Mouse (Mus musculus) brown adipose tissue, adult 24 weeks (tissue): Measurements from ENCODE around the gene Ikzf3. TPM values are rescaled to one million over a fixed set of nuclear protein-coding genes. Genes with fewer than 3 reads are reported as not detected.

Experiments
- H3K27ac ChIP-seq: fragments of 200-500 bp; replicated peaks from 2 replicates; pipeline ENCODE4 v1.5.1; 2012; ENCODE audit warnings: low read depth, mild to moderate bottlenecking, low read length
- H3K4me1 ChIP-seq: fragments of 200-500 bp; 2 replicates; pipeline ENCODE4 v1.6.1; 2012; ENCODE audit warnings: low read length, mixed read lengths; ENCODE audit not compliant: control insufficient read depth, insufficient read depth, insufficient read length
- H3K4me3 ChIP-seq: fragments of 200-500 bp; 2 replicates; pipeline ENCODE4 v1.5.1; 2012; ENCODE audit warnings: low read depth, mild to moderate bottlenecking, low read length, moderate library complexity; ENCODE audit not compliant: insufficient read depth
- polyA plus RNA-seq: library from polyadenylated mRNA; stranded (reverse); fragments of >200 nt; gene quantifications from 2 replicates; pipeline ENCODE4 v1.2.4, GENCODE M21; 2012; ENCODE audit not compliant: missing spikeins, insufficient read depth, insufficient read length

Gene Ikzf3
- polyA plus RNA-seq, 1 experiment = not detected

DNA sequence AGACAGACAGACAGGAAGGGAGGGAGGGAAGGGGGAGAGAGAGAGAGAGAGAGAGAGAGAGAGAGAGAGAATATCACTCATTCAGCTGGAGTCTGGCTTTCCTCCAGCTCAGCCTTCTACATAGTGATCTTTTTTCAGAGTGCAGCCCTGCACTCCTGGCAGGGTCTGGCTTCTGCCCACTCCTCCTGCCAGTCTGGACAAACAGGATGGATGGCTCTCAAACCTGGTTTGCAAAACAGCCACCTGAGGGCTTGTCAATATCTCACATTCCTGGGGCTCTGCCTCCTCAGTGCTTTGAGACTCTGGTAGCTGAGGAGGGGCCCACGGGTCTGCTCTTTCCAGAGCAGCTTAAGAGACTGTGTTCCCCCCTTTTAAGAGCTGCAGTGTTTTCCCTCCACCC is 100.6 kb downstream of the Ikzf3 start:
- H3K4me3 ChIP-seq = no peak overlapping the region
- no peak overlapping the region for H3K27ac ChIP-seq
- 0 out of 2 replicates have a peak, but pooled peaks cover 2% of the 10 kb centered on the region for H3K4me1 ChIP-seq

DNA sequence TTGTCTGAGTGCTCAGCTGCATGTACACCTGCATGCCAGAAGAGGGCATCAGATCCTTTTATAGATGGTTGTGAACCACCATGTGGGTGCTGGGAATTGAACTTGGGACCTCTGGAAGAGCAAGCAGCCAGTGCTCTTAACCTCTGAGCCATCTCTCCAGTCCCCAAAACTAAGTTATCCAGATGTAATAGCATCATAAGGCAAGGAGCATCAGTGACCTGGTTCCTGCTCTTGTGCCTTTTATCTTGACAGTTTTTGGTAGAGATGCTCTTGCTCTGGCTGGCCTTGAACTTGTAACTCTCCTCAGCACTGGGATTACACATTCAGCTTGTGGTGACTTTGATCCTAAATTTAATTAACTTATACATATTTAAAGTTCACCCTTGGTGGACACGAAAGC is 102.1 kb downstream of the Ikzf3 start:
- Histone ChIP-seq H3K4me3 (no peak overlapping the region), H3K27ac (no peak overlapping the region), H3K4me1 (0 out of 2 replicates have a peak, but pooled peaks cover 2% of the 10 kb centered on the region)

DNA sequence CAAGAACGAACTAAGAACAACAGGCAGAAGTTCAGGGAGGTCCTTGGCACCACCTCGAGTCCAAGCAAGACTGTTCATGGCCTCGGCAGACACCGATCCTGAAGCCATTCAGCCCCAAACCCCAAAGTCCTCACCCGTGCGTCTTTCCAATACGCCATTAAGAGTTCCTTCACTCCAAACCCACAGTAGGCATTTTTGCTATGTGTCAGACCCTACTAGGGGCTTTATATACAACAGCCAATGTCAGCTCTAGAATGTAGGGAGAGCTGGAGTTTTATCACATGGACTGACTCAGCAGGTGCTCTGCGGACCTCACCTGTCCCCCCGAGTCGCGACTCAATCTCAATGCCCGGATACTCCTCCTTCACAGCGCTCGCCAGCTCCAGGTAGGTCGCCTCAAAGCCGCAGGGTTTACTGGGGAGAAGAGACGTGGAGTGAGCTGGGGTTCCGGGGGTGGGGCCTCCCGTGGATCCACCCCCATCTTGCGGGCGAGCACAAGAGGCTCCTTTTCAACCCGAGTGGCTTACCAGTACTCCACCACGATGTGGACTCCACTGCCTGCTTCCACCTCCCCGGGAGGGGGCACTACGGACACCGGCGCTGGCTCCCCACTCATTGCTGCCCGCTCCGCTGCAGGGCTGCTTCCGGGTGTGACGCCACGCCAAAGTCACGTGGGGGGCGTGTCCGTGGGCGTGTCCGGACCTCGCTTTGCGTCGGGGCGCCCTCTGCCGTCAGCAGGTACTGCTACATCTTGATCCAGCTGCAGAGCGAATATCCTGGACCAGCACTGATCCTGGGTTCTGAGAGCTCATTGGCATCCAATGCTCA is 107.3 kb downstream of the Ikzf3 start, which contains the start of gene Mien1:
Gene Mien1 (minus strand): TSS at position 661 of the 828 bp plus-strand sequence.
- peaks cover 4% of the 10 kb centered on the region; the same call in 1 of the 2 replicates for H3K4me1 ChIP-seq

DNA sequence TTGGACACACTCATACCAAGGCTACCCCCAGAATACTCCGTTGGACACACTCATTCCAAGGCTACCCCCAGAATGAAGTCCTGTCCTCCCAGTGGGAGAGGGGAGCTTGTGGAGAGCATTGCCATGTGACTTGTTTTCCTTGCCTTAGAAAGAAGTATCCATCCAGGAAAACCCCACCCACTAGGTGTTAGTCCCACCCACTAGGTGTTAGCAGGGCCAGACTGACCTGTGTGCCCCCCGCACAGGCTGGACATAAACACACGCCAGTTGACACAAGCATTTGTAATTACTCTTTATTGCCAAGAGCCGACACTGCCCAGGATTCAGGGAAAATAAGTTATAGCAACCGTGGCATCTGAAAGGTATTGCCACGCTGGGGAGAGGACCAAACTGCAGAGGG is 108.4 kb downstream of the Ikzf3 start:
- H3K4me1 ChIP-seq = peaks cover 4% of the 10 kb centered on the region; the same call in 1 of the 2 replicates
- H3K27ac ChIP-seq = no peak overlapping the region
- H3K4me3 ChIP-seq = no peak overlapping the region; the same call in 1 of the 2 replicates

More for the DNA sequence above, 107.3 kb downstream of the Ikzf3 start, which contains the start of gene Mien1:
- Histone ChIP-seq H3K27ac (0 out of 2 replicates have a peak within 1 kb of the TSS, but pooled peaks have one; percentile 36), H3K4me3 (peak within 1 kb of the TSS; percentile 81)

DNA sequence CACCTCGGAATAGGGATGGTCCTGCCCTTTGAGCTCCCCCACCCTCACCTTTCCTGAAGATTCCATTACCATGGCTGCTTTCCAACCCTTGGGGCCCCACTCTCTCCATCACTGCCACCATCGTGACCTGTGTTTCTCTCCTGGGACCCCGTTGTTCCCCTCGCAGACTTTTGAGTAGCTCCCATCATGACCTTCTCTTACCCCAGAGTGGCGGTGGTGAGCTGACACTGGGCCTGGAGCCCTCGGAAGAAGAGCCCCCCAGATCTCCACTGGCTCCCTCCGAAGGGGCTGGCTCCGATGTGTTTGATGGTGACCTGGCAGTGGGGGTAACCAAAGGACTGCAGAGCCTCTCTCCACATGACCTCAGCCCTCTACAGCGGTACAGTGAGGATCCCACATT is 110.1 kb downstream of the Ikzf3 start:
- no peak overlapping the region for H3K4me3 ChIP-seq
- H3K27ac ChIP-seq = no peak overlapping the region
- H3K4me1 ChIP-seq = peaks cover 4% of the 10 kb centered on the region; the same call in 1 of the 2 replicates

DNA sequence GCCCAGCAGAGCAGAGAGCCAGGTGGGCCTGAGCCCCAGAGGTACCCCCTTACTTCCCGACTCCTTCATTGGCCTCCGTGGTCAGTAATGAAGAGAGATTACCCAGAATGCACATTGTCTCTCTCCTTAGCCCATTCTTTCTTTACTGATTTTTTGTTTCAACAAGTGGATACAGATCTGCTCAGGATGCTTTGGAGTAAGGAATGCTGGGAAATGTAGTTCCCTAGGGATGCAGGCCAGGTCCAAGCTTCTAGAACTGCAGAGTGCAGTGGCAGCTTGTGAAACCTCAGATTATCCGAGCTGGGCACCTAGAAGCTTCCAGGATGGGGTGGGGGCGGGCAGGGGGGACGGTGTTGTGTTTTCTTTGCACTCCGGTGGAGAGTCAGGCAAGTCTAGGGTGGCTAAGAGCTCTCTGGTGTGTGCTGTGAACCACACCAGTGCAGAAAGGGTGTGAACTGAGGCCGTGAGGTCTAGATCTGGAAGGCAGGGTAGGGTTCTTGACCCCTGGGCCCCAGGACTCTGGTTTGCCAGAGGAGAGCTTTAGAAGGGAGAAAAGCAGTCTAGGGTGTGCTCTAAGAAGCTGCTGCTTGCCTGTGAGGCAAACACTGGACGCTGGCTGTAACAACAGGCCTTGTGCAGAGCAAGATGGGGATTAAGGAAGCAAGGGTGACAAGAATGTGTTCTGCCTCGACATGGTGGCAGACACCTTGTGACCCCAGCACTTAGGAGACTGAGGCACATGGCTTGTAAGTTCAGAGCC is 113.9 kb downstream of the Ikzf3 start:
- Histone ChIP-seq H3K4me3 (no peak overlapping the region), H3K4me1 (no peaks in the 10 kb centered on the region), H3K27ac (no peak overlapping the region)

DNA sequence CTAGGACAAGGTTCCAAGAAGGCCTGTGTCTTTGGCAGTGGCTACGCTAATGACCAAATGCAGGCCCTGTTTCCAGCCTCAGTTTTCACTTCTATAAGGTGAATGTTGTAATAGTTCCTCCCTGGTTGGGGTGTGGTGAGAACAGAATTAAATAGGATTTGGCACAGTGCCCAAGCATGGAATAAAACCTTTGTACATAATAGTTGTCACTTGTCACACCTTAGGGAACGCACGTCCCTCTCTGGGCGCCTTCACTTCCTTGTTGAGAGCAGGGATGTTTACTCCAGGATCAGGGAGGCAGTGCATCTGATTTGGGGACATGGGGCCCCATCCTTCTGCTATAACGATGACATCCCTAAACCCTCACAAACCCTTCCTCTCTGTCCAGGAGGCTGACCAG is 117.4 kb downstream of the Ikzf3 start:
- no peaks in the 10 kb centered on the region for H3K4me1 ChIP-seq
- H3K27ac ChIP-seq = no peak overlapping the region
- no peak overlapping the region for H3K4me3 ChIP-seq

DNA sequence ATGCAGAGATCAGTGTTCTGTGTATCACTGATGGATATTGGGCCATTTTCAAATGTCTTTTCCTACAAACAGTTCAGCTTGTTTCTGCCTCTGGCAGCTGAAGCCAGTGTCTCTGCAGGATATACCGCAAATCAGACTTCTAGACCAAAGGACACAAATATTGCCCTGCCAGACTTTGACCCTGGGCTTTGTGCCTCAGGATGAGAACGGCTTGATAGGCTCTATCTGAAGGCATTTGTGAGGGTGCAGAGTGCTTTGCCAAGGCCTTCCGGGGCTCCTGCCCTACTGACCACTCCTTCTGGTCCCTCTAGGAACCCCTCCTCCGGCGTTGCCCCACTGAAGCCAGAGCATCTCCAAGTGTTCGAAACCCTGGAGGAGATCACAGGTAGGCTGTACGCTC is 119.2 kb downstream of the Ikzf3 start:
- H3K4me1 ChIP-seq = no peaks in the 10 kb centered on the region
- no peak overlapping the region for H3K4me3 ChIP-seq
- no peak overlapping the region for H3K27ac ChIP-seq

DNA sequence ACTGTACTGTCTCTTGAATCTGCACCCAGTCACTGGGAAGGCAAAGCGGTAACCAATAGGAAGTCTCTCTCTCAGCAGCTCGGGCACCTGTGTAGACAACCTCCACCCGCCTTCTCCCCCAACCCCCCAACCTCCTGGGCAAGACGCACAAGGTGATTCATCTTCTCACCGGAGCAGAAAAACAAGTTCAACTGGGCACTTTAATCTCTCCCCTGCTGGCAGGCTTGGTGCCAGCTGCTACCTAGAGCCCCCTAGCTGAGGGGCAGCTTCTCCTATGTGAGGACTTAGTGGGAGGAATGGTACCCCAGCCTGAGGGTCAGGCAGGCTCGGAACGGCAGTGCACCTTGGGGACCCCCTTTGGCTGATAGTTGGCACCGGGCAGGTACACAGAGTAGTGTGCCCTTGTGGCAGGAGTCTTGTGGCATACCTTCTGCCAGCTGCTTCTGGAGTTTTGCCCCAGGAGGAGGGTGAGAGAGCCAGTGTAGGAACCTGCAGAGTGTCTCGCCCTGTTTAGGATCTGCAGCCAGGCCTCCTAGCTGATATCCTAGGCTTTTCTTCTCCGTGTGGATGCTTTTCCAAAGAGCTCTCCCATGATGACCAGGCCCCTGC is 126.8 kb downstream of the Ikzf3 start:
- H3K4me3 ChIP-seq = no peak overlapping the region
- H3K4me1 ChIP-seq = peaks cover 16% of the 10 kb centered on the region
- H3K27ac ChIP-seq = no peak overlapping the region

DNA sequence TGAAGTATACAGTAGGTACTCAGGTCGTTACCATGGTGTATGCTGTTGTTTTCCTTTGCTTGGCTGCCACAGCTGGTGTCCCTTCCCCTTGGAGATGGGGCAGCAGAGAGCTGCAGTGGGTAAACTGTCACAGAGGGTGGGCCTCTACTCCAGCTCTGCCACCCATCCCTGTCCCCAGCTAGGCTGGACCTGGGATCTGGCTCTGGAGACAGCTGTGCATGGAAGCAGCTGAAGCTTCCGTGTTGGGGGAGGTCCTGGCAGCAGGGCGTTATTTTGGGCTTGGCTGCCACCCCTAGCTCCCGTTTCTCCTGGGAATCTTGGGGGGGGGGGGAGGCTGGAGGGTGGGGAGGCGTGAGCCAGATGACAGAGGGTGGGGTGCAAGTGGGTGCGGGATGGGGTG is 127.6 kb downstream of the Ikzf3 start:
- peaks cover 16% of the 10 kb centered on the region for H3K4me1 ChIP-seq
- H3K27ac ChIP-seq = no peak overlapping the region
- no peak overlapping the region for H3K4me3 ChIP-seq

DNA sequence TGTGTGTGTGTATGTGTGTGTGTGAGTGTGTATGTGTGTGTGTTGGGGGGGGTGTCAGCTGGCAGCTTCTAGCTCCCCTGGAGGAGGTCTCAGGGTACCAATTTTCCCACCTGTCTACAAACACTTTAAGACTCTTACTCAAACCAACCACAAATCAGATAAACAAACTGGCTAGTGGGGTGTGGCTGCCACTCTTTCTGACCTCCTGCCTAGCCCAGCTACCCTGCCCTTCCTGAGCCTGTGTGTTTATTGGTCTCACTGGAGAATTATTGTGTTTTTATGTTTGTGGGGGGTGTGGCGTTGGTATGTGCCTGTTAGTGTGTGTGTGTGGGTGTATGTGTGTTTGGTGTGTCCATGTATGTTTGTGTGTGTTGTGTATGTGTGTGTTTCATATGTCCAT is 128.8 kb downstream of the Ikzf3 start:
- H3K4me3 ChIP-seq = no peak overlapping the region
- H3K4me1 ChIP-seq = peaks cover 16% of the 10 kb centered on the region
- H3K27ac ChIP-seq = no peak overlapping the region

Other genes starting within 250 kb of the Ikzf3 start
- not detected in 2 replicates for gene Neurod2, start 216.4 kb downstream of the Ikzf3 start, polyA plus RNA-seq
- not detected in 2 replicates for gene Ppp1r1b, start 197.6 kb downstream of the Ikzf3 start, polyA plus RNA-seq
- 5.3 and 8.1 TPM in 2 replicates for gene Stard3, start 187.7 kb downstream of the Ikzf3 start, polyA plus RNA-seq
- gene Tcap, start 162.2 kb downstream of the Ikzf3 start, polyA plus RNA-seq = 41.6 and 83.6 TPM in 2 replicates
- gene Pnmt, start 159.6 kb downstream of the Ikzf3 start, polyA plus RNA-seq = not detected in 2 replicates
- gene Pgap3, start 145.5 kb downstream of the Ikzf3 start, polyA plus RNA-seq = 2.1 and 2.4 TPM in 2 replicates
- gene Erbb2, start 133.6 kb downstream of the Ikzf3 start, polyA plus RNA-seq = 0.50 and 1.9 TPM in 2 replicates
- 98.2 and 141 TPM in 2 replicates for gene Mien1, start 107.0 kb downstream of the Ikzf3 start, polyA plus RNA-seq
- gene Grb7, start 99.6 kb downstream of the Ikzf3 start, polyA plus RNA-seq = 0.59 and 1.0 TPM in 2 replicates
- 2.2 and 2.3 TPM in 2 replicates for gene Zpbp2, start 5.1 kb upstream of the Ikzf3 start, polyA plus RNA-seq
- 276 and 329 TPM in 2 replicates for gene Ormdl3, start 41.3 kb upstream of the Ikzf3 start, polyA plus RNA-seq
- gene Lrrc3c, start 52.3 kb upstream of the Ikzf3 start, polyA plus RNA-seq = not detected in 2 replicates
- gene Gm12355, start 79.6 kb upstream of the Ikzf3 start, polyA plus RNA-seq = 5.2 and 8.8 TPM in 2 replicates
- gene Gsdma3, start 80.3 kb upstream of the Ikzf3 start, polyA plus RNA-seq = not detected in 2 replicates
- gene Gsdma2, start 100.7 kb upstream of the Ikzf3 start, polyA plus RNA-seq = not detected in 2 replicates
- not detected in 2 replicates for gene Gsdma, start 118.3 kb upstream of the Ikzf3 start, polyA plus RNA-seq
- gene Psmd3, start 136.5 kb upstream of the Ikzf3 start, polyA plus RNA-seq = 73.1 and 84.4 TPM in 2 replicates
- gene Csf3, start 155.2 kb upstream of the Ikzf3 start, polyA plus RNA-seq = not detected in 2 replicates
- gene Med24, start 183.4 kb upstream of the Ikzf3 start, polyA plus RNA-seq = 18.4 and 24.7 TPM in 2 replicates
- gene Thra, start 194.6 kb upstream of the Ikzf3 start, polyA plus RNA-seq = 64.4 and 82.3 TPM in 2 replicates
- gene Nr1d1, start 229.3 kb upstream of the Ikzf3 start, polyA plus RNA-seq = 78.3 and 90.9 TPM in 2 replicates
- gene Msl1, start 249.5 kb upstream of the Ikzf3 start, polyA plus RNA-seq = 36.3 and 40.8 TPM in 2 replicates